Mouse (Mus musculus): ENCODE results near the gene Scamp5.

Scamp5 gene

DNA sequence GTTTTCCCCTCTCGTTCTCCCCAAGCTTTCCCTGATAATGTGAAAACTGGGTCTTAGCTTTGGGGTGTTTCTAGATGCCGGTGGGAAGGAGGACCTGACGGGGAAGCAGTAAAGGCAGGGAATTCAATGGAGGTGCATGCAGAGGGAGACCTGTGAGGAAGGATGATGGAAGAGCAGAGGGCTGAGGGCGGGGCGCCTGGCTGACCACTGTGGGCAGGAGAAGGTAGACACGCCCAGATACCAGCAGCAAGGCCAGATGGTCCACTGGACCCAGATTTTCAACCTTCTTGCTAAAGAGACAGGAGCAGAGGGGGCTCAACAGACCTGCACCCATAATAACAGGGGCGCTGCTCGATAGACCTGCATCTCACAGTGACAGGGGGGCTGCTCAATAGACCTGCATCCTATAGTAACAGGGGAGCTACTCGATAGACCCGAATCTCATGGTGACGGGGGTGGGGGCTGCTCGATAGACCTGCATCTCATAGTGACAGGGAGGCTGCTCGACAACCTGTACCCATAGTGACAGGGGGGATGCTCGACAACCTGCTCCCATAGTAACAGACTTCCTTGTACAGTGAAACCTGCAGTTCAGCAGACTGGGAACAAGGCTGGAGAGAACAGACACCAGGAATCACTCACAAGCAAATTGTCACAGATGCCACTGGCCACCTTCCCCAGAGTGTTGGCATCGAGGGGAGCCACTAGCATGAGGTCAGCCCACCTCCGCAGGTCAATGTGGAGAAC, 48.2 kb downstream of the Scamp5 start:
- no peak for DNase-seq (ENCODE audit: low spot score)

DNA sequence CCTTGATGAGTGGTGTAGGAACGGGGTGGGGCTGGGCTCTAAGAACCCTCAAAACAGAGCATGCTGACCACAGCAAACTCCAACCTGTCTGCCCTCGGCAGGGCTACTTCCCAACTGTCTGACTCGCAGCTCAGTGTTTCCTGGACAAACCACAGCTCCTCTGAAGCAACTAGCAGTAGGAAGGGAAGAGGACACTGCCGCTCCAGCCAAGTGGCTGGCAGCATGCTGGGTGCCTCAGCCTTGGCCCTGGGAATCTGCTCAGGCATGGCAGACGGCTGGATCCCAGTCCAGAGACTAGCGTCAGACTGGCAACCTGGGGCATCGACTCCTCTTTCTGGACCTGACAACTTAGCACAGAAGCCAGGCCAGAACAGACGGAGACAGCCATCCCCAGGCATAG, 50.5 kb downstream of the Scamp5 start:
- DNase-seq (ENCODE audit: low spot score), result peak; percentile 65

DNA sequence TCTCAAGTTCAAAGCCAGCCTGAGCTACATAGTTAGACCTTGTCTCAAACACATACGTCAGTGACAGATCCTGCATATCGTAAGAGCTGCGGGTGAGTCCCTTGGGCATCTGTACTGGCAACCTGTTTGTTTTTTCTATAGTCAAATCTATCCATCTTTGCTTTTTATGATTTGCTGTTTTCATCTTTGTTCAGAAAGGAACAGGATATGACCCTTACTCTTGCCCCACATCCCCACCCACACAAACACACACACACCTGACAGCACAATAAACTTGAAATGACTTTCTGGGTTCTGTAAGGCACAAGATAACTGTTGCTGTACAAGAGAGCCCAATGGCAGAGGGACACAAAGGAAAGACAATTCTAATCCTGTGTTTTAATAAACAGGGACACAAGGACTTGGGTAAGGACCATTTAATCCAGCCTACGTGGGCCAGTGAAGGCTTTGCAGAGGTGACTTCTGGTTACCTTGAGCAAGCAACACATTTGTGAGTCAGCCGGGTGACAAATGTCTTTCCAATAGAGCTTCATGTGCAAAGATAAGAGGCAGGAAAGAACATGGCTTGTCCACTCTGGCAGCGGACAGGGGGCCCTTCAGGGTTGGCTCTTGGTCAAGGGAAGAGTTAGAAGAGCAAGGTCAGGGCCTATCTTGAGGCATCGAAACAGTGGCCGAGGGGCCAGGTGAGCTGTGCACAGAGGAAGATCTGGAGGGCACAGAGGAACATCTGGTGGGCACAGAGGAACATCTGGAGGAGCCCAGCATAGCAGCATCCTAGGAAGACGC, 60.5 kb downstream of the Scamp5 start:
- DNase-seq (ENCODE audit: low spot score), result no peak

DNA sequence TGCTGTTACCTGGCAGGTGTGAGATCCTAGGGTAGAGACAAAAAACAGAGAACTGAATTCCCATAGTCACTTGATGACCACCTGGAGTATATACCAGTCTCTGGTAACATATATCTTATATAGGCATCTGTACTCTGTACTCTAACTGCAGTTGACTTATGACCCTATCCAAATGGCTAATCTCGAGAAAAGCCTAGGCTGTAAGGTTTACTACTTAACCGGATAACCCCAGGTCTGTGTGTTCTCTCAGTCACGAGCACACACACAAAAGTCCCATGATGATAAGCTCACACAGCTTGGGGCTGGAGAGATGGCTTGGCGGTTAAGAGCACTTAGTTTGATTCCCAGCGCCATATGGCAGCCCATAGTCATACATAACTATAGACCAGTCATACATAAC, 61.5 kb downstream of the Scamp5 start:
- no peak for DNase-seq (ENCODE audit: low spot score)

DNA sequence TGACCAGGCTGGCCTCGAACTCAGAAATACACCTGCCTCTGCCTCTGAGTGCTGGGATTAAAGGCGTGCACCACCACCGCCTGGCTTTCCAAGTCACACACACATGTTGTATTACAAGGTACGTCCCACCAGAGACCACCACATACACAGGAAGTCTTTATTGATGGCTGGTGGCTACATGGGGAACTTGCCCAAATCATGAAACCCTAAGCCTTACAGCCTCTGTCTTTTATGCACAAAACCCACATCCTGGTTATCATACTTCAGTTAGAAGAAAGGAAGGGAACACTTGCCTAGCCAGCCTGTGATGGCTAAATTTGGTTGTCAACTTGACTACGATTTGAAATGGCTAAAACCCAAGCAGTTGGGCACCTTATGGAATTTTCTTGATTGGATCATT, 63.8 kb downstream of the Scamp5 start:
- DNase-seq (ENCODE audit: low spot score), result no peak

DNA sequence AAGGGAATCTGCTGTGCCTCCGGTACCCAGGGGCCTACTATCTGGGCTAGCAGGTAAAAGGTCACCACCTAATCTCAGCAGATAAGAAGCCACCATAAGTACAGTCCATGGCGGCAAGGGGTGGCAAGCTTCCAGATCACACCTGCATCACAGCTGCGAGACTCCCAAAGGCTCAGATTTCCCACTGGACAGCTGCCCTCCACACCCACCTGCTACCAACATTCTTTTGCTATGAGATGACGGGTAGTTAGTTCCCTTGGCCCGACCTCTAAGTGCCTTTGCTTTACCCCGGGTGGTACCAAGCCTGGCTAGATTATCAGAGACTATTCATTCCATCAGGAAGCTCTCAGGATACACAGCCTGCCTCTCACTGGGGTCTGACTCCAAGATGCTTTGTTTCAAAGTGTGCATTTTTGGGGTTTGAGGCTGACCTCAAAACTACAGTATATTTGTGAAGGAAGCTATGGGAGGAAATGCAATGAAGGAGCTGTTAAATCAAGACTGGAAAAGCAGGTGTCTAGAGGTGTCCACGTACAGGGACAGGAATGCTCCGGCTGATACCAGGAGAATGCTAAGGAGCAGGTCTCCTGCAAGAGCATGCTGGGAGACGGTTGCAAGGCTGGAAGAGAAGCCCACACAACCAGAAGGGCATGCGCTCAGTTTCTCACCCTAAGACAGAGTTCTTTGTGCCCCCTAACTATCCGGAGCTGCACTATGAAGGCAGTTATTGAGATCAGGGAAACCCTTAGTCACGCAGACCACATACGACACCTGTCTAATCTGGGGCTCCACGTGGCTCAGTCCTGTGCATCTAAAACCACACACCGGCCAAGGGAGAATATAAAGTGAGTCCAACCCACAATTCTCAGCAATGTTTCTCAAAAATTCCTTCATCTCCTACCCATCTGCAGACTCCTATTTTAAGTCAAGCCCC, 65.3 kb downstream of the Scamp5 start:
- no peak for DNase-seq (ENCODE audit: low spot score)

DNA sequence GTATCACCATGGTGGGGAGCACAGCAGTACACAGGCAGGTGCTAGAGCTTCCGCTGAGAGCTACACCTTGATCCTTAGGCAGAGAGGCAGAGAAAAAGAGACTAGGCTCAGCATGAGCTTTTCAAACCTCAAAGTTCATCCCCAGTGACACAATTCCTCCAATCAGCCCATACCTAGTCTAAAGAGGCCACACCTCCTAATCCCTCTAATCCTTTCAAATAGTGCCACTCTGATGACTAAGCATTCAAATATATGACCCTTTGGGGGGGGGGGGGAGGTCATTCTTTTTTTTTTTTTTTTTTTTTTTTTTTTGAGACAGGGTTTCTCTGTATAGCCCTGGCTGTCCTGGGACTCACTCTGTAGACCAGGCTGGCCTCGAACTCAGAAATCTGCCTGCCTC, 69.1 kb downstream of the Scamp5 start:
- no peak for DNase-seq (ENCODE audit: low spot score)

DNA sequence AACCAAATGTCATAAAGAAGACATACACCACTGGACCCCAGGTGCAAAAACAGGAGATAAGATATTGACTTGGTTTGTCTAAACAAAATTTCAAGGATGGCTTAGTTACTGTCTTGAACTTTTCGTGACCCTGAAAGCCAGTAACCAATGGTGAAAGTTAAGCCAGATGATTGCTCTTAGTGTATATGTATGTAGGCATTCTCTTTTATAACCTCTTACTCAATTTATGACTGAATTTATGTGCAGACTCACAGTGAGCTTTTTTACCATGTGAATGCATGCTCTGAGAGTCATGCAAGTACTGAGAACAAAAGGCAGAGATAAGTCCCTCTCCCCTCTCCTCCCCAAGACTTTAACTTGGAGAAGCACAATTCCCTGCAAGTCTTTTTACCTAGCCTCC, 75.0 kb downstream of the Scamp5 start:
- DNase-seq (ENCODE audit: low spot score), result no peak
